Mouse (Mus musculus) heart, postnatal 14 days (tissue): ENCODE data around the gene Tulp3. TPM values are rescaled to one million over a fixed set of nuclear protein-coding genes. Genes with fewer than 3 reads are reported as not detected.
A peak's percentile ranks its signal among the peaks of the same experiment; 100 is the strongest.

Experiments
- DNase-seq, 2 experiments: peaks; one replicate each; pipeline ENCODE4 v3.0.0; 2021 to 2022
- intact Hi-C: fragments of 180-260 bp; cut with DNase I; formaldehyde crosslinking; loops from one replicate; pipeline ENCODE4 v1.15.1; 2025
- total RNA-seq, 2 experiments: library from RNA; stranded (reverse); gene quantifications; 2 replicates each; pipeline ENCODE4 v1.2.3; 2021

The Tulp3 gene
- total RNA-seq, 2 experiments from 2014 or later: 8.0 to 8.3 TPM

DNA sequence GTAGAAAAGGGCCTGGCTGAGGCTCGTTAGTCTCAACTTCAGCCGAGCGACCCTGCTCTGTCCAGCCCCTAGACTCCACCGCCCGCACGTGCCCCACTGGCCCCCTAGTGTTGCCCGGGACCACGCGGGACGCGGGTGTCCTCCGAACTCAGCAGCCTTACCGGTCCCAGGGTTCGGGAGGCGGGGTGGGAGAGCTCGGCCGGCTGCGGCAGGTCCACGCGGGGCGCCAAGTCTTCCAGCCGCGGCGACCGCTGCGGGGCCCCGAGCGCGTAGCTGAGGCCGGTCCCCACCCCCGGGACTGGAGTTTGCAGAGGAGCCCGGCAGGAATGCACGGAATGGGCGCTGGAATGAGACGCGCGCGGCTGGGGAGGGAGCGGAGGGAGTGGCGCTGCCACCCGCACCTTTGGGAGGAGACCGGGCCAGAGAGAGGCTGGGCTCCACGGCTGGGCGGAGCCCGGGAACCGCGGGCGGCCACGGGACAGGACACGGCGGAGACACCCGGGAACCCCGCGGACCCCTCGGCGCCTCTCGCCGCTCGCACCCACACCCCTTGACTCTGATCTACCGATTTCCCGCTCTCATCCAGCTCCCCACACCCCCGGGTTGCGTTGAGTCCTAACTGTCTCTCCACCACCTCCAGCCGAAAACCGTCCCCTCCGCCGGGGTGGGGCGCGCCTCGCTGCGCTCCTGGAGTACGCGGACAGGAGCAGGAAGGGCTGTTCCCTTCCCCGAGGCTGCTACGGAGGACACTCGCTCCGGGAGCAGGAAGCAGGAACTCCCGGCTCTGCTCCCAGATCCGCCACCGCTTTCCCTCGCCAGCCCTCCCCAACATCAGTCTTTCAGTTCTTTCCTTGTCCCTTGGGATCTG lies 55.3 kb downstream of the Tulp3 start, which contains the start of gene Tead4:
Gene Tead4 (minus strand): TSS at position 690 of the 868 bp plus-strand sequence.
- intact Hi-C loops: loop anchor here (5.0 kb wide), 1 partner anchor 33 kb away; no protein-coding TSS in a partner anchor
- peak; percentile 78 for DNase-seq

DNA sequence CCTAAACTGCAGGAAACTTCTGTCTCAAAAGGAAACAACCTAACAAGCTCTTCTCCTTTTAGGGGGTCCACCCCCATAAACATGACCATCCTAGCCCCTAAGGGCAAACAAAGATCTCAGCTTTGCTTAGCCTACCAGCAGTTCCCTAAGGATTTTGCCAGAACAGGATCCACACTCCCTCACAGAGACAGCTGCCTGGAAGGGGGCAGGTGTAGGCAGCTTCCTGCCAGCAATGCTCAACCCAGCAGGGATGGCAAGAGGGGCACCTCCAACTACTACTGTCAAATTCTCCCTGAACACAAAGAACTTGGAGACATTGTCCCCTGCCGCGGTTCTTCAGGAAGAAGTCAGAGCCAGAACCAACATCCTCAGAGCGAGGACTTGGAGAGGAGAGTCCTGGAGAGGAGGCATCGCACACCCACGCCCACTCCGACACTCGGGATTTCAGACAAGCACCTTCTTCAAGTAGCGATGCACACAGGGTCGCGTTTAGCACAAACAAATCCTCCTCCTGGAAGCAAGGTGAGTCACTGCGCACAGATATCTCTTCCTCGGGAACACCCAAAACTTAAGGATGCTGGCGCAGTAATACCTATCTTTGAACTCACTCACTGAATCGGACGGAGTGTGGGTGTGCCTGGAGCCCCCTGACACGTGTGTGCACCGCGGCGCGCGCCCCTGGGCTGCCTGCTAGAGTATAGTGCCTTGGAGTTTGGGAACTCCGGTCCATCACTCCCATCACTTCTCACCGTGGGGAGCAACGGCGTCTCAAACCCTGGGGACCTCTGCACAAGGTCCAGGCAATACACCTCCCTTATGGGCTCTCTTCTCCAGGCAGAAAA lies 56.1 kb downstream of the Tulp3 start:
- intact Hi-C loops: loop anchor here (5.0 kb wide), 1 partner anchor 32 kb away; no protein-coding TSS in a partner anchor

DNA sequence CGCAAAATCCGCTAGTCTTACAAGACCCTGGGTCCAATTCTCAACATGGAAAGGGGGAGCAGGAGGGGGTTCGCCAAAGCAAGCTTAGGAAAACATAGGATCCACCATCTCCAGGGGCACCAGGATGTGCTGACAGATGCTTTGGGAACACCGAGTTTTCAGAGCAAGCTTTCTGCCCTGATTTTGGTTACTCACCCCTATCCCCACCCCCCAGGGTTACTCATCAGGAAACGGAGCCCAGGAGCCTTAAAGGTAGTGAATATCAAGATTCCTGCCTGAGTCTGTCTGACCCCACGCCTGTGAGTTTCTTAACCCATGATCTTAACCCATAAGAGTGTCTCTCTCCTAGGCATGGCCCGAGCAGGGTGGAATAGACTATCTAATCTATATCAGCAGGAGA lies 57.4 kb downstream of the Tulp3 start:
- intact Hi-C loops: no loop called here
- DNase-seq: no peak

More for the DNA sequence above, 56.1 kb downstream of the Tulp3 start:
- DNase-seq: peak; percentile 9 to 11

DNA sequence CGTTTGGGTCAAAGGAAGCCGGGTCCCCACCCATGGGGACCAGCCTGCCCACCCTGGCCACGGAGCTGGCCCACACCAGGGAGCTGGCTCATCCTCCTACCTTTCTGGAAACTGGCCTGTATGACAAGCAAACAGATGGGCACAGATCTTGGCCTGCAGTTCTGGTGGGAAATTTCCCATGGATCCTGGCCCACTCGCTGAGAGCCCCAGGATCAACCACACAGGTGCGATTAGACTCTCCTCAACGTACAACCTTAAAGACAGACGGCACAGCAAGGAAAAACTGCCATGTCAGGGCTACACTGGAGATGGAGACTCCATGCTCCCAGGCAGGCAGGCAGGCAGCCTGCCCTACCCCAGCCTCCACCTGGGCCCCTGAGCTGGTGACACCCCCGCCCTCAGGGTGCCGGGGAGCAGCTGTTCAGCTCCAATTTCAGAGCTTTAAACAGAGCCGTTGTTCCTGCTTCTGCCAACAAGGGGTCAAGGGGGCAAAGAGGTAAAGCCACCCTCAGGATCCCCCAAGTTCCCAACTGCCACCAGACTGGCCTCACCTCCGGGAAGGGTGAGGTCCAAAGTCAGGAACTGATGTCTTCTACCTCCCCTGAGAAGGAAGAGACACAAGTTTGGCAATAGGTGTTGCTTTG lies 58.8 kb downstream of the Tulp3 start:
- no peak for DNase-seq

DNA sequence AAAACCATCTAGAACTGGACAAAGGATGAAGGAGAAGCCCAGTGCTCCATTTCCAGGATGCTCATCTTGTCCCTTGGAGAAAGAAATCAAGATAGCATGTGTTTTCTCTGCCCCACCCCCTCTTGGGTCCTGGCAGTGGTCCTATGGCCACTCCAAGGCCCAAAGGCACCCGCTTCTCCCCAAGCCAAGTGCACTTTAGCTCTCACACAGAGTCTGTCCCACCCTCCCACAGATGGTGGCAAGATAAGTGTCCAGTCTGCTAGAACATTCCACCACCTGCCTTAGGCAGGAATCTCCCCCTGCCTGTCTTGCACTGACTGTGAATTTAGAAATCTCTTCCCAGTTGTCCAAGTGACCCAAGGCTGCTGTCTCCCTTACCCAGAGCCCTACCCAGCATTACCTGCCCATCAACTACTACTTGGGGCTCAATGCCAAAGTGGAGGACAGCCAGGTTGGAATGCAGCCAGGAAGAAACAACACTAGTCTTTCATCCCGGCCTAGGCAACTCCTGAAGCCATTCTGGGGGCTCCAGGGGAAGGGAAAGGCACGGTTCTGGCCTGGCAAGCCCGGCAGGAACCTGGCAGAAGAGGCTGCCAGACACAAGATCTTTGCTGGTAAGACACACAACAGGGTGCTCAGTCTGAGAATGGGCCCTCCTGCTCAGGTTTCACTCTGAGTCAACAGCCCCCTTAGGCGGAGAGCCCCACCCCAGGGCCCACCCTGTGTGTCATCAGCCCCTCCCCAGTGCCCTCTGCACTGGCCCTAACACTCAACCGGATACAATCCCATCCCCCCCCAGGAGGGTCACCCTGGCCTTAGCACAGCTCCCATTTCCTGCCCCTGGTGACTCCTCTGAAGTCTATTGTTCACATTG lies 59.5 kb downstream of the Tulp3 start:
- DNase-seq: peak; percentile 42 to 45
- intact Hi-C loops: no loop called here

More for the DNA sequence above, 58.8 kb downstream of the Tulp3 start:
- intact Hi-C loops: no loop called here

DNA sequence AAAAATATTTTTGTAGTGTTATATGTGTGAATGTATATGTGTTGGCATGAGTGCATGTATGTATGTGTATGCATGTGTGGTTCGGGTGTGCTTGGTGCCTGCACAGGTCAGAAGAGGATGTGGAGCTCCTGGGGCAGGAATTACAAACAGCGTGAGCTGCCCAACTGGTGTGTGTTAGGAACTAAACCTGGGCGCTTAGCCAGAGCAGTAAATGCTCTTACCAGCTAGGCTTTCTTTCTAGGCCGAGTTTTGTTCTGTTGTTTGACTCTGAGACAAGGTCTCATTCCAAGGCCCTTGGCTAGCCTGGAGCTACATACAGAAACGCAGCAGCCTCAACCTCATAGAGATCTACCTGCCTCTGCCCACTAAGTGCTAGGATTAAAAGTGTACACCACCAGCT lies 64.4 kb downstream of the Tulp3 start:
- DNase-seq: no peak
- intact Hi-C loops: no loop called here

DNA sequence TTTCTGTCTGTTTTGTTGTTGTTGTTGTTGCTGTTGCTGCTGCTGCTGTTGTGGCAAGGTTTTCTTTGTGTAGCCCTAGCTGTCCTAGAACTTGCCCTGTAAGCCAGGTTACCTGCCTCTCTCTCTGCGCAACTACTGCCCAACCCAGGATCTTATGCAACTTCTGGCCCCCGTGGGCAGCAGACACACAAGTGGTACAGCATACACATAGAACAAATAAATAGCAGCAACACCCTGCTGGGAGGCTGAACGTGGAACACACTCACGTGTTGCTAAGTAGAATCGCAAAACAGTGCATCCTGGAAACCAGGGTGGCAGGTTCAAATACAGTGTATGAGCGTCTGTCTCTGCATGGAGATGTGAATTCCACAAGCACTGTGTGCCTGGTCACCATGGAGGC lies 67.0 kb downstream of the Tulp3 start:
- DNase-seq: no peak
- intact Hi-C loops: no loop called here

DNA sequence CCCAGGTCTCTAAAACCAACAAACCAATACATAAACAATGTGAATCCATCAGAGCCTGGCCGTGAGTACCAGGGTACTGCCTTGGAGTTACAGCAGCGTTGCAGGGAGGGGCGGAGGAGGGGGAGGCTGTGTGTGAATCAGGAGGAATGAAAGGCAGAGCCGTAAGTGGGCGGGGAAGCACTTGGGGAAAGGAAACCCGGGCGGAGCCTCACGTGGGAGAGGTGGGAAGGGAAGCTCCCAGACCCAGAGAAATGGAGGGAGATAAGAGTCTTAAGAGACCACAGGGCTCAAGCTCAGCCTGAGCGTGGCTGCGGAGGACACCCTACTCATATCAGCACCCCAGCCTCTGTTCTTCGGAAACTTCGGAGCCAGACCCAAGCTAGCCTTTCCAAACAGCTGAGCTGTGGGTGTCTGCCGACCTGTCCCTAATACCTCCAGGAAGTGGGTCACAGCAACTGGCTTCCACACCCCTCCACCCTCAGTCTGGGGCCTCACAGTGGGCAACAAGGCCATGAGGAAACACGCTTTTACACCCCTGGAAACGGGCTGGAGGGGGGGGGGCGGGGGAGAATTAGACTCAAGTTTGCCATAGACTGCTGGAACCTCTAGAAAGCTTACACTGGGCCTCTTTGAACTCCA lies 69.7 kb downstream of the Tulp3 start:
- intact Hi-C loops: no loop called here
- peak; percentile 46 to 61 for DNase-seq

DNA sequence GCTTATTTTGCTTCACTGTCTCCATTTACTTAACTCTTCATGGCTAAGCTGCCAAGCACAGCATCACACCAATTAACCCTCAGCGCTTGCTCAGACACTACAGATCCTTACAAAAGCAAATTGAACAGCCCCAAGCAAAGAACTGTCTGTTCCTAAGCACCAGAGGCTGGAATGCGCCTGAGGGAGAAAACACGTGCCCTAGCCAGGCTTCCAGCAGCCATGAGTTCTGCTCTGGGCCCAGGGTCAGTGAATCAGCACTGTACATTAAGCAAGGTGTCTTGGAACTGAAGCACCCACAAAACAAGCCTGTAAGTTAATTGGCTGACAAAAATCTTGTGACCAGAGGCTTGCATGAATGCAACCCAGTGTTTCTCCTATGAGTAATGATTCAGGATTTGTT lies 73.5 kb downstream of the Tulp3 start:
- intact Hi-C loops: no loop called here
- DNase-seq: no peak

DNA sequence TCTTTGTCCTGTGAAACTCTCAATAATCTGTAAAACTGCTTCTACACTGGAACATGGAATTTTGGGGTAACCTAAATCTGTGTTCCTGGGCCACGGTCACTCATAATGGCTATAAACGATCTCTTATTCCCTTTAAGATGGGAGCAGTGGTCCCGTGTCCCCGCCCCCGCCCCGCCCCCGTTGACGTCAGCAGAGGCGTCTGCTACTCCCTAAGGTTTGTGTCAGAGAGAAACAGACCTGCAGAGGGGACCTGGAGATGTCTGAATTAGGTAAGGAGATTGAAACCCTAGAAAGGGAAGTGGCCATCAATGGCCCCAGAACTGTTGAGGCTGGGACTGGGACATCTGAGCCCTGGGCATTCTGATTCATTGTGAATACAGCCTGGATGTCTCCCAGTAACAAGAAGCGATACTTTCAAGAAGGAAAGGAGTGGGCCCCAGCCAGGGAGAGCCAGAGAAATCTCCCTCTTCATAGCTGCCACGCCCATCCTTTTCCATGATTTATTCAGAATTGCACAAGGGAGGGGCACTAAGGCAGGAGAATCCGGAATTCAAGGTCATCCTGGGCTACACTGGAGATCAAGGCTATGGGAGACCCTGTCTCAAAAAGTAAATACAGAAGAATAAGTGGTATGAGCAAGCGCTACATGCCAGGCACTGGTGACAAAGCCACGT lies 75.0 kb downstream of the Tulp3 start:
- no peak for DNase-seq
- intact Hi-C loops: no loop called here

DNA sequence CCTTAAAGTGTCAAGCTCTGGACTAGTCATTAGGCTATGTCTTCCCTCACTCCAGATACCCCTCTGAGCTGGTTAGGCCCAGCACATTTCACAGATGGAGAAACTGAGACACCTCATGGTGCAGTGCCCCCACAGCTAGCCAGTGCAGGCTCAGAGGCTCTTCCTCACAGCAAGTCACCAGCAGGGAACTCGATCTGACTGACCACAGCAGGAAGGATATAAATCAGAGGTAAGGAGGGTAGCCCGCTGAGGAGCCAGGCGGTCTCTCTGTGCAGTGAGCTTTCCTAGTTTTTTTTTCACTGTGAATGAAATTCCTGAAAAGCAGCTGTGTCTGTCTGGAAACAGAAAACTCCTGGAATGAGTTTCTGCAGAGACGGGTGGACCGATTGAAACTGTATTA lies 76.0 kb downstream of the Tulp3 start:
- DNase-seq: no peak
- intact Hi-C loops: no loop called here

DNA sequence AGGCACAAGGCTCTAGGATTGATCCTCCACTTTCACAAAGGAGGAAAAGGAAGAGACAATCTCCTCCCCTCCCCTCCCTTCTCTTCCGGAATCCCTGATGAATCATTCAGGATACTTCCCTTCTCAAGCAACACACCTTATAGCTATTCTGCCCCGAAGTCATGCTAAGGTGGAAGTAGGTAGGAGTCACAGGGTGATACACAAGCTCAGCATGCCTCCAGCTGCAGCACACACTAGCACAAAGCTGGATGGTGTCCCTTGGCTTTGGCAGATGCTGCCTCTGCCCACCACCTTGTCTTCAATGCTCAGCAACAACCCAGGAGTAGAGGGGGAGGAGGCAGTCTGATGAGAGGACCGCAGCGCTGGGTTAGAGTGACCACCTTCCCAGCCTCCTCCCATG lies 76.6 kb downstream of the Tulp3 start:
- no peak for DNase-seq
- intact Hi-C loops: no loop called here

DNA sequence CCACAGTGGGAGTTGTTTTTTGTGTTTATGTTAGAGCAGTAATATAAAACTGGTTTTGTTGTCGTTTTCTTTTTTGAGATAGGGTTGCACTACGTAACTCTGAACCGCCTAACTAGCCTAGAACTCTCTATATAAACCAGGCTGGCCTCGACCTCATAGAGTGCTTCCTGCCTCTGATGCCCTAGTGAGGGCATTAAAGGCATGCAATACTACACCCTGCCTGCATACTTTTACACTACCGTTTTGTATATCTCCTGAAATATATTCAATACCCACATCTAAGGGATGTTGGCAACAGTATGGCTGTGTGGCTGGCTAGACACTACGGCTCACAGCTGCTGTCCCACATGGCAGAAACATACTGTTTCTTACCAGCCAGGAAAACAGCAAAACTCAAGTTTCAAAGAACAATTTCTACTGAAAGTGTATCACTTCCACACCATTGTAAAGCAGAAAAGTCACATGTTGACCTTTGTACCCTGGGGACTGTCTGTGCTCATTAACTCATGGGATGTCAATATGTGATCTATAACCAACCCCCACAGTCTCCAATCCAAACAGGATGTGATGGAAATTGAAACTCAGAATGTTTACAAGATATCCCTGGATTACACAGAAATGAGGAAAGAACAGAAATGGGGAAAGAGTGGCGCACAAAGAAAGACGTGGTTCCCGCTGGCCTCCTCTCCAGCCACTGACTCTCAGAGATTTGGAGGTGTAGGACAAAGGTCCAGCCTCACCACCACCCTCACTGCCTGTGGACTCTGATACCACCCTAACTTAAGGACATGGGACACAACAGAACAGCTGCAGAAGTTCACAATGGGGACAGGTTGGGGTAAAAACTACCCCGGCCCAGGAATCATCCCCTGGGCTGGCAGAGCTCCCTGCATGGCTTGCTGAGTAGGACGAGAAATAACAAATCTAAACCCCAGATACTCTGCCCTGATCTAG lies 78.2 kb downstream of the Tulp3 start:
- intact Hi-C loops: no loop called here
- no peak for DNase-seq

DNA sequence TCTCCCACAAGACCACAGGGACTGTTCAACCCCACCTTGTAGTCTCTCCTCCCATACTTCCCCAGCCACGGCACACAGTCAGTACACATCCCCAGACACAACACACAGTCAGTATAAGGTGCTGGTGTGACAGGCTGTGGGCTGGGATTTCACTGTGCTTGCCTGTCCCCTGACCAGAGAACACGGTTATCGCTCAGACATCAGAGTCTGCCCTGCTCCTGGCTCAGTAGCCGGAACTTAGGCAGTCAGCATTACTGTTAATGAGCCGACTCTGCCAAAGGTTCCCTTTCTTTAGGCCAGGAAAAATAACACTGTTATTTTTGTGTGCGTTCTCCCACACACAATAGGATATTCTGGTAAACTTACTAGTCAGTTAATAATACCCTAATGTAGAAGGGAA lies 79.3 kb downstream of the Tulp3 start:
- intact Hi-C loops: no loop called here
- no peak for DNase-seq

DNA sequence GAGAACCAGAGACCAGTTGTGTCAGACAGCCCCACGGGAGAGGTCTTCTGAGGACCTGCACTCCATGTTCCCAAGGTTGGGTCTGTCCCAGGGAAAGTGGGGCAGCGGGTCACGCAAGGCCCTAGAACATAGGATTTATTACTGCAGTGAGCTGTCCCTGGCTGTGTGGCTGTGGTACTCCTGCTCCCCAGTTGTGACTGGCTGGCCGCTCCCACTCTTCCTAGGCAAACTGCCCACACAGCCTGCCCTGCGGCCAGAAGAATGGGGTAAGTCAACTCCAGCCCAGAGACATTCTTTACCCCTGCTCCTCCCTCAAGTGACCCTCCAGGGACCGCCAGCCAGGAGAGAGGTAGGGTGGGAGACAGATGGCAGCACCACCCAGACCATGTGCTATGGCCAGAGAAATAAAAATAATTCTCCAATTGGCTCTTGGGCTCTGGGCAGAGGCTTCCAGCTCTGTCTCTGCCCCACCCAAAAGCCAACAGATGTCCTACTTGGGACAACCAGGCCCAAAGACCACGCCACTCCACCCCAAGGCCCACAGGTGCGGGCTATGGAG lies 80.1 kb downstream of the Tulp3 start:
- DNase-seq: peak; percentile 24 to 46
- intact Hi-C loops: no loop called here

DNA sequence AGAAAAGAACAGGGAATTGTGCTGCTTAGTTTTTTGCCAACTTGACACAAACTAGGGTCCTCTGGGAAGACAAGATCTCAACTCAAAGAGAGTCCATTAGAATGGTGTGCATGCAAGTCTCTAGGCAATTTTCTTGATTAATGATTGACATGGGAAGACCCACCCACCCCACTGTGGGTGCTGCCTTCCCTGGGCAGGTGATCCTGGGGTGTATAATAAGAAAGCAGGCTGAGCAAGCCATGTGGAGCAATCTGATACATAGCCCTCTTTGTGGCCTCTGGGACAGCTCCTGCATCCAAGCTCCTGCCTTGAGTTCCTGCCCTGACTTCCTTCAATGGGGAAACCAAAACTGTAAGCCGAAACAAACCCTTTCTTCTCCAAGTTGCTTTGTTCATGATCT lies 82.1 kb downstream of the Tulp3 start:
- DNase-seq: no peak
- intact Hi-C loops: no loop called here

DNA sequence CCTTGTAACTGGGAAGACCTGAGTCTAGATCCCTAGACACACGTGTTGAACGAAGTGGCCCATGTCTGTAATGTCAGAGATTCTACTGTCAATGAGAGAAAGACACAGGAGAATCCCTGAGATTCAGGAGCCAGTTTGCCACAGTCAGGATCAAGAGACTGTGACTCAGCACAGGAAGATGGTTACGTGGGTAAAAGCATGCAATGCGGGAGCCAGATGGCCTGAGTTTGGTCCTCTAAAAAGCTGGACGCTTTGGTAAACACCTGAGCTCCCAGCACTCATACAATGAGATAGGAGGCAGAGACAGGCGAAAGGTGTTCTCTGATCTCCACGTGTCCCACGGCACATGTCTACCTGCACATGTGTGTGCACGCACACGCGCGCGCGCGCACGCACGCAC lies 82.9 kb downstream of the Tulp3 start:
- intact Hi-C loops: no loop called here

More for the DNA sequence above, 82.9 kb downstream of the Tulp3 start:
- DNase-seq: no peak
